Mouse (Mus musculus) inflammation-experienced regulatory T-cells, adult 16 weeks (primary cell): Measurements from ENCODE around the gene Lpcat2b. TPM values are rescaled to one million over a fixed set of nuclear protein-coding genes. Genes with fewer than 3 reads are reported as not detected.

Source experiments
- polyA plus RNA-seq: library from polyadenylated mRNA; unstranded; fragments of 100-300 nt; shearing (Covaris generic); gene quantifications from one replicate; pipeline ENCODE4 v1.2.1, GENCODE M21; 2017

The Lpcat2b gene
- not detected for polyA plus RNA-seq

GRCm38 (mm10) chr5:107431249-107431648 lies at the start of gene Lpcat2b:
Gene Lpcat2b (plus strand): TSS chr5:107431549.

GRCm38 (mm10) chr5:107402436-107402835 lies 28.9 kb upstream of the Lpcat2b start, which contains the start of gene Ephx4:
Gene Ephx4 (plus strand): TSS chr5:107402736.

DNA sequence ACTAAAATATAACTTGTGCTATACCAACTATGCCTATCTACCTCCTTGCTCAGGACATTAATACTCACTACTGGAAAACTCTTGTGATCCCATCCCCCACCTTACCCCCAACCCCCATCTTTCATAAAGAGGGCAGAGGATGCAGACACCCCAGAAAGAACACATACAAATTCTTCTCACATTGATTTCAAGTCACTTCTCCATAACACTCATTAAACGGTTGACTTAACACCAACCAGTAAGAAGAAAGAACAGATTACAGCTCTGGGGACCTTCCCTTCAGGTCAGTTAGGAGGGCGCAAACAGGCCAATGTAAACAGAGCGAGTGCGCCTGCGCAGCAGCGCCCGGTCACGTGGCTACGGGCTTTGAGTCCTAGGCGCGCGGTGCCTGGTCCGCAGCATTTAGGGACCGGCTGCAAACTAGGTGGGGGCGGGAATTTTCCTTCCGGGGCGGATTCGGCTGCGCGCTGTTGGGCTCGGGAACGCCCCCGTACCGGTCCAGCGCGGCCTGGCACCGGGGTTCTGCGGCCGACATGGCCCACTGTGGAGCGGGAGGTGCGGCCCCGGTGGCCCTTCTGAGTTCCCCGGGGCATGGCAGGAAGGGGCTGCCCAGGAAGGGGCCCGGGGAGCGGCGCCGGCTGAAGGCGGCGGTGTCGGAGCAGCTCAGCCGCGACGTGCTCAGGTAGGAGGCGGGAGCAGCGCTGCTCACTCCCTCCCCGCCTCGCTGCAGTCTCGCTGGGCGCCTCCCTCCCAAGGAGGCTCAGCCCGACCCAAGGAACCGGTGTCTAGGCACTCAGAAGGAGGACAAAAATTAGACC lies 6.3 kb downstream of the Lpcat2b start, which contains the start of gene Btbd8:
Btbd8 (plus strand) TSS at position 534 of the 818 bp plus-strand sequence.

Other genes with a start within 250 kb of the Lpcat2b start
- gene Tgfbr3, start 141.9 kb upstream of the Lpcat2b start, polyA plus RNA-seq: 11.8 TPM
- gene Brdt, start 100.4 kb upstream of the Lpcat2b start, polyA plus RNA-seq: 0.76 TPM
- 1.7 TPM for gene Ephx4, start 28.8 kb upstream of the Lpcat2b start, polyA plus RNA-seq
- 9.1 TPM for gene Btbd8, start 6.4 kb downstream of the Lpcat2b start, polyA plus RNA-seq
- 0.76 TPM for gene Gm42669, start 76.1 kb downstream of the Lpcat2b start, polyA plus RNA-seq
- gene 1700028K03Rik, start 103.2 kb downstream of the Lpcat2b start, polyA plus RNA-seq: 0.32 TPM
- gene Rpap2, start 165.8 kb downstream of the Lpcat2b start, polyA plus RNA-seq: 38.3 TPM
- 24.0 TPM for gene Glmn, start 166.3 kb downstream of the Lpcat2b start, polyA plus RNA-seq